Mouse (Mus musculus) bone marrow macrophage, adult 2 months (primary cell): ENCODE results near the gene Hspe1.

Source experiments
- CTCF ChIP-seq: IDR thresholded peaks from 2 replicates; pipeline ENCODE4 v1.5.1; 2012; ENCODE audit warnings: low read depth, mild to moderate bottlenecking, low read length, moderate library complexity
- POLR2A ChIP-seq: IDR thresholded peaks from 2 replicates; pipeline ENCODE4 v1.6.1; 2012; ENCODE audit warnings: mild to moderate bottlenecking, low read depth, low read length, borderline replicate concordance

DNA sequence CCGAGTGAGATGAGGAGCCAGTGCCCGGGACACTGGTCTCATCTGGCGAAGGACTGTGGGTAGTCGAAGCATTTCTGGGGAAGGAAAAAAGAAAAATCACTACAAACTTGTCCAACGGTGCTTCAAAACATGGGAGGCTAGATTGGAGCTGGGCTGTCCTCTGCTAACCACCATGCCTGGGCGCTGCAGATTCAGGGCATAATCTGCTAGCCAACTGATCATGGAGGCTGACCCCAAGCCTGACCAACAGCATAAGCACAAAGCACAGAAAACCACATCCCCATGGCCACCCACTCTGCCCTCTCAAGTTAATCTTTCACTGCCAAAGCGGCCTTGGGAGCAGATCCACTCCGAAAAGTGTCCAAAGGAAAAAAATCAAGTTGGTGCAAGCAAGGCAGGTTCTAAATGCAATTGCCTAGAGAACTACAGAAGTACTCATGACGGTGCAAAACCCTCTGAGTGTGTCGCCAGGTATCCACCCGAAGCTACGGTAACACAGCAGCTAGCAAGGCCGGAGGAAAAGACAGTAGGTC lies 998 bp upstream of the Hspe1 start:
- TF ChIP-seq POLR2A (no peak), CTCF (no peak)
